Comparison of ENCODE assay signal across 13 mouse cellular contexts in genomic region chr5:145130191-145130590, GRCm38 (mm10). TPM values are rescaled to one million over a fixed set of nuclear protein-coding genes. Genes with fewer than 3 reads are reported as not detected.
DNase-seq lines count a peak whose midpoint lies in the region; ATAC-seq and TF ChIP-seq lines count a peak whose summit lies in the region.
"Had no signal": no experiment of that assay in that cellular context is flagged by ENCODE, and none has a peak within 500 bp of the region (broad histone marks: within the 10 kb centered on the region; RNA-seq: fewer than 3 reads in every experiment).

No protein-coding gene starts in this region.

- TF ChIP-seq CTCF in Patski (IDR thresholded peaks at IDR 0.05), result no peak
- TF ChIP-seq CTCF in embryonic fibroblast, embryonic 13.5 days (IDR thresholded peaks at IDR 0.05; ENCODE audit: borderline replicate concordance, insufficient read depth, low read length), result no peak
- TF ChIP-seq CTCF in liver, postnatal 0 days (IDR thresholded peaks at IDR 0.05; ENCODE audit: low read depth), result no peak
- TF ChIP-seq CTCF in lung, postnatal 0 days (IDR thresholded peaks at IDR 0.05), result no peak

- no peaks in the 10 kb centered on the region for H3K27me3 ChIP-seq in Patski
- no peaks in the 10 kb centered on the region for H3K27me3 ChIP-seq in liver, postnatal 0 days (ENCODE audit: insufficient read depth, low read length)
- no peaks in the 10 kb centered on the region for H3K27me3 ChIP-seq in hindbrain, embryonic 12.5 days
- no peaks in the 10 kb centered on the region for H3K27me3 ChIP-seq in lung, postnatal 0 days (replicated peaks; ENCODE audit: insufficient read depth, low read length)
- H3K27me3 ChIP-seq: forebrain, embryonic 13.5 days; neural tube, embryonic 13.5 days had no signal

- no peak overlapping the region for H3K9ac ChIP-seq in liver, postnatal 0 days (replicated peaks)
- no peak overlapping the region for H3K9ac ChIP-seq in hindbrain, embryonic 12.5 days
- H3K9ac ChIP-seq in lung, postnatal 0 days (replicated peaks; ENCODE audit: low read depth), result no peak overlapping the region
- H3K9ac ChIP-seq: forebrain, embryonic 13.5 days; neural tube, embryonic 13.5 days had no signal

- ATAC-seq in Patski, result peak; percentile 85
- ATAC-seq in liver, postnatal 0 days, result peak; percentile 43
- no peak for ATAC-seq in hindbrain, embryonic 12.5 days (ENCODE audit: low FRiP score)
- ATAC-seq in lung, postnatal 0 days, result no peak
- ATAC-seq: forebrain, embryonic 13.5 days had no signal

- H3K4me3 ChIP-seq in embryonic fibroblast, embryonic 13.5 days (ENCODE audit: insufficient read depth, low read length), result no peak overlapping the region
- H3K4me3 ChIP-seq in liver, postnatal 0 days (ENCODE audit: low read depth, low read length), result no peak overlapping the region
- no peak overlapping the region for H3K4me3 ChIP-seq in hindbrain, embryonic 12.5 days
- no peak overlapping the region for H3K4me3 ChIP-seq in lung, postnatal 0 days (ENCODE audit: low read depth, low read length)
- H3K4me3 ChIP-seq: forebrain, embryonic 13.5 days; neural tube, embryonic 13.5 days had no signal

- H3K27ac ChIP-seq in embryonic fibroblast, embryonic 13.5 days (ENCODE audit: insufficient read depth, low read length), result peak overlapping the region; percentile 23
- H3K27ac ChIP-seq in liver, postnatal 0 days (ENCODE audit: low read depth), result no peak overlapping the region
- no peak overlapping the region for H3K27ac ChIP-seq in hindbrain, embryonic 12.5 days
- H3K27ac ChIP-seq in lung, postnatal 0 days (ENCODE audit: low read length), result no peak overlapping the region
- H3K27ac ChIP-seq: forebrain, embryonic 13.5 days; neural tube, embryonic 13.5 days had no signal

- 56% methylated on average over 11 of the region's 11 CpGs for WGBS in liver, postnatal 0 days (ENCODE audit: insufficient replicate concordance)
- 89% methylated on average over 11 of the region's 11 CpGs for WGBS in hindbrain, embryonic 12.5 days
- WGBS in lung, postnatal 0 days, result 74% methylated on average over 11 of the region's 11 CpGs

- DNase-seq in left cerebral cortex, adult 11 months (ENCODE audit: low spot score), result peak; percentile 53
- no peak for DNase-seq in left cerebral cortex, postnatal 10 days (ENCODE audit: extremely low spot score in 1 of 2, low spot score in 2 of 2)
- peak; percentile 79 for DNase-seq in Patski (ENCODE audit: low read depth, low spot score)
- DNase-seq in liver, postnatal 0 days, result no peak
- no peak for DNase-seq in lung, postnatal 0 days (ENCODE audit: low spot score)
- DNase-seq: embryo, embryonic 11 days; kidney, adult 9 months; lung, adult 2 months had no signal

- H3K4me2 ChIP-seq in liver, postnatal 0 days (ENCODE audit: low read depth, low read length), result no peak overlapping the region
- H3K4me2 ChIP-seq in hindbrain, embryonic 12.5 days (replicated peaks), result no peak overlapping the region
- H3K4me2 ChIP-seq in lung, postnatal 0 days (replicated peaks; ENCODE audit: low read depth, low read length), result no peak overlapping the region
- H3K4me2 ChIP-seq: forebrain, embryonic 13.5 days; midbrain, embryonic 11.5 days; neural tube, embryonic 13.5 days had no signal

- in situ Hi-C loops in Patski (cut with MboI; ENCODE audit: low pct_unique_long_range_greater_than_20kb), result no loop called here

- H3K36me3 ChIP-seq in liver, postnatal 0 days (replicated peaks; ENCODE audit: insufficient read depth, low read length), result peaks cover 84% of the 10 kb centered on the region
- H3K36me3 ChIP-seq in hindbrain, embryonic 12.5 days, result peaks cover 95% of the 10 kb centered on the region
- peaks cover 45% of the 10 kb centered on the region; the same call in 1 of the 2 replicates for H3K36me3 ChIP-seq in lung, postnatal 0 days (ENCODE audit: insufficient read depth, low read length)

- H3K4me1 ChIP-seq in embryonic fibroblast, embryonic 13.5 days (ENCODE audit: control insufficient read depth, insufficient read depth, low read length), result peaks cover 3% of the 10 kb centered on the region; the same call in 1 of the 2 replicates
- no peaks in the 10 kb centered on the region for H3K4me1 ChIP-seq in liver, postnatal 0 days (ENCODE audit: insufficient read depth)
- no peaks in the 10 kb centered on the region for H3K4me1 ChIP-seq in hindbrain, embryonic 12.5 days
- H3K4me1 ChIP-seq in lung, postnatal 0 days (ENCODE audit: insufficient read depth, low read depth, low read length), result no peaks in the 10 kb centered on the region
- H3K4me1 ChIP-seq: forebrain, embryonic 13.5 days; neural tube, embryonic 13.5 days had no signal

- intact Hi-C loops in left cerebral cortex, postnatal 10 days (cut with DNase I), result no loop called here

- POLR2A ChIA-PET in Patski (lab: Charles Lee), result interaction anchor here (1.4 kb wide), 1 partner anchor 13 kb away, joined by 6 read pairs; no protein-coding TSS in a partner anchor

- TF ChIP-seq POLR2A in embryonic fibroblast, embryonic 13.5 days (IDR thresholded peaks at IDR 0.05; ENCODE audit: low read depth, low read length), result no peak; the same call in 1 of the 2 replicates

- no peak for TF ChIP-seq EP300 in liver, postnatal 0 days (IDR thresholded peaks at IDR 0.05; ENCODE audit: low read depth)
- TF ChIP-seq EP300 in lung, postnatal 0 days (IDR thresholded peaks at IDR 0.05), result no peak

- no peaks in the 10 kb centered on the region for H3K9me3 ChIP-seq in liver, postnatal 0 days (ENCODE audit: low read length)
- H3K9me3 ChIP-seq in hindbrain, embryonic 12.5 days (replicated peaks), result no peaks in the 10 kb centered on the region
- no peaks in the 10 kb centered on the region for H3K9me3 ChIP-seq in lung, postnatal 0 days (ENCODE audit: low read length)
- H3K9me3 ChIP-seq: forebrain, embryonic 13.5 days; neural tube, embryonic 13.5 days had no signal

- CTCF ChIA-PET in Patski (lab: Charles Lee), result interaction anchor here (0.8 kb wide), 1 partner anchor 9 kb away, joined by 3 read pairs; no protein-coding TSS in a partner anchor

RNA-seq across cellular contexts. Expression of gene Pdap1, which starts 9.8 kb away (rescaled TPM):
- total RNA-seq in left cerebral cortex, postnatal 10 days (2021), result 100 to 1,000 TPM; 106 to 111 TPM
- 188 TPM for polyA plus RNA-seq in Patski (2021)
- polyA plus RNA-seq in embryonic fibroblast, embryonic 13.5 days (2011; ENCODE audit: insufficient read length, low read depth, missing spikeins), result 144 and 168 TPM in 2 replicates
- polyA plus RNA-seq in liver, postnatal 0 days (2015; fragmentation: Nextera tagmentation; extraction: Ambion mirVana), result 32.5 and 34.0 TPM in 2 replicates
- polyA plus RNA-seq in hindbrain, embryonic 12.5 days (2016; fragmentation: Nextera tagmentation; extraction: Ambion mirVana), result 111 and 144 TPM in 2 replicates
- 47.9 and 51.1 TPM in 2 replicates for polyA plus RNA-seq in lung, postnatal 0 days (2015; fragmentation: Nextera tagmentation; extraction: Ambion mirVana)

RNA-seq across cellular contexts. Expression of gene Bud31, which starts 10.0 kb away (rescaled TPM):
- 10 to 100 TPM; 85.7 to 86.1 TPM for total RNA-seq in left cerebral cortex, postnatal 10 days (2021)
- 170 TPM for polyA plus RNA-seq in Patski (2021)
- 174 and 194 TPM in 2 replicates for polyA plus RNA-seq in embryonic fibroblast, embryonic 13.5 days (2011; ENCODE audit: insufficient read length, low read depth, missing spikeins)
- 94.8 and 97.2 TPM in 2 replicates for polyA plus RNA-seq in liver, postnatal 0 days (2015; fragmentation: Nextera tagmentation; extraction: Ambion mirVana)
- polyA plus RNA-seq in hindbrain, embryonic 12.5 days (2016; fragmentation: Nextera tagmentation; extraction: Ambion mirVana), result 210 and 215 TPM in 2 replicates
- 152 TPM in 2 replicates for polyA plus RNA-seq in lung, postnatal 0 days (2015; fragmentation: Nextera tagmentation; extraction: Ambion mirVana)

RNA-seq across cellular contexts. Expression of gene Arpc1b, which starts 16.2 kb away (rescaled TPM):
- total RNA-seq in left cerebral cortex, postnatal 10 days (2021), result 10 to 100 TPM; 28.3 to 30.3 TPM
- polyA plus RNA-seq in Patski (2021), result 707 TPM
- 328 and 384 TPM in 2 replicates for polyA plus RNA-seq in embryonic fibroblast, embryonic 13.5 days (2011; ENCODE audit: insufficient read length, low read depth, missing spikeins)
- polyA plus RNA-seq in liver, postnatal 0 days (2015; fragmentation: Nextera tagmentation; extraction: Ambion mirVana), result 157 and 181 TPM in 2 replicates
- 95.5 and 108 TPM in 2 replicates for polyA plus RNA-seq in hindbrain, embryonic 12.5 days (2016; fragmentation: Nextera tagmentation; extraction: Ambion mirVana)
- polyA plus RNA-seq in lung, postnatal 0 days (2015; fragmentation: Nextera tagmentation; extraction: Ambion mirVana), result 451 and 467 TPM in 2 replicates

RNA-seq across cellular contexts. Expression of gene Ptcd1, which starts 36.7 kb away (rescaled TPM):
- total RNA-seq in left cerebral cortex, postnatal 10 days (2021), result 10 to 100 TPM; 14.2 to 16.1 TPM
- polyA plus RNA-seq in Patski (2021), result 16.9 TPM
- polyA plus RNA-seq in embryonic fibroblast, embryonic 13.5 days (2011; ENCODE audit: insufficient read length, low read depth, missing spikeins), result 7.6 and 10.0 TPM in 2 replicates
- 4.4 and 5.5 TPM in 2 replicates for polyA plus RNA-seq in liver, postnatal 0 days (2015; fragmentation: Nextera tagmentation; extraction: Ambion mirVana)
- polyA plus RNA-seq in hindbrain, embryonic 12.5 days (2016; fragmentation: Nextera tagmentation; extraction: Ambion mirVana), result 20.6 and 21.3 TPM in 2 replicates
- polyA plus RNA-seq in lung, postnatal 0 days (2015; fragmentation: Nextera tagmentation; extraction: Ambion mirVana), result 12.0 and 13.0 TPM in 2 replicates

RNA-seq across cellular contexts. Expression of gene Cpsf4, which starts 36.8 kb away (rescaled TPM):
- 10 to 100 TPM; 29.1 to 29.2 TPM for total RNA-seq in left cerebral cortex, postnatal 10 days (2021)
- polyA plus RNA-seq in Patski (2021), result 33.9 TPM
- 15.1 and 20.1 TPM in 2 replicates for polyA plus RNA-seq in embryonic fibroblast, embryonic 13.5 days (2011; ENCODE audit: insufficient read length, low read depth, missing spikeins)
- 18.1 and 19.3 TPM in 2 replicates for polyA plus RNA-seq in liver, postnatal 0 days (2015; fragmentation: Nextera tagmentation; extraction: Ambion mirVana)
- polyA plus RNA-seq in hindbrain, embryonic 12.5 days (2016; fragmentation: Nextera tagmentation; extraction: Ambion mirVana), result 58.1 and 58.4 TPM in 2 replicates
- 22.9 and 25.9 TPM in 2 replicates for polyA plus RNA-seq in lung, postnatal 0 days (2015; fragmentation: Nextera tagmentation; extraction: Ambion mirVana)

Comparison
In these comparisons a context has a peak if more than half of its experiments do, and no peak if none do; other contexts are left out.
1. DNase-seq: peak in left cerebral cortex, adult 11 months (single experiment) and Patski (single experiment); none in left cerebral cortex, postnatal 10 days (0 of 2), liver, postnatal 0 days (single experiment) and lung, postnatal 0 days (single experiment).
2. ATAC-seq: peak in Patski (single experiment) and liver, postnatal 0 days (single experiment); none in hindbrain, embryonic 12.5 days (single experiment) and lung, postnatal 0 days (single experiment).